Mouse (Mus musculus) layer of hippocampus, postnatal 14 days (tissue): ENCODE results near the gene Sfxn2. TPM values are rescaled to one million over a fixed set of nuclear protein-coding genes. Genes with fewer than 3 reads are reported as not detected.
A peak's percentile ranks its signal among the peaks of the same experiment; 100 is the strongest.

ENCODE experiments used
- DNase-seq, 2 experiments: peaks; one replicate each; pipeline ENCODE4 v3.0.0; 2021 to 2022; ENCODE audit warnings: low spot score in 2 of 2, mixed read lengths in 1 of 2
- total RNA-seq, 2 experiments: library from RNA; stranded (reverse); gene quantifications; 2 replicates each; pipeline ENCODE4 v1.2.3; 2021

Gene Sfxn2
- total RNA-seq, 2 experiments from 2014 or later, result 8.2 to 8.3 TPM

- no peak for DNase-seq
Observed at GRCm38 (mm10) chr19:46598187-46598586, 25.0 kb downstream of the Sfxn2 start.

- peak; percentile 95 to 99 for DNase-seq
Observed at GRCm38 (mm10) chr19:46598720-46599252, 25.6 kb downstream of the Sfxn2 start, which contains the start of gene Wbp1l. Wbp1l (plus strand) TSS chr19:46599084.

- DNase-seq, result peak; percentile 23 to 43
Observed at GRCm38 (mm10) chr19:46599375-46600256, 26.5 kb downstream of the Sfxn2 start.

- DNase-seq, result no peak
Observed at GRCm38 (mm10) chr19:46600371-46600770, 27.2 kb downstream of the Sfxn2 start.

- no peak for DNase-seq
Observed at GRCm38 (mm10) chr19:46601491-46601890, 28.3 kb downstream of the Sfxn2 start.

- DNase-seq, result no peak
Observed at GRCm38 (mm10) chr19:46602406-46602805, 29.2 kb downstream of the Sfxn2 start.

GRCm38 (mm10) chr19:46606718-46607117 lies 33.6 kb downstream of the Sfxn2 start:
- no peak for DNase-seq

- DNase-seq, result no peak
Observed at GRCm38 (mm10) chr19:46607424-46607823, 34.3 kb downstream of the Sfxn2 start.

GRCm38 (mm10) chr19:46608158-46608557 lies 35.0 kb downstream of the Sfxn2 start:
- no peak for DNase-seq

GRCm38 (mm10) chr19:46616378-46616777 lies 43.2 kb downstream of the Sfxn2 start:
- DNase-seq, result no peak

GRCm38 (mm10) chr19:46617361-46617760 lies 44.2 kb downstream of the Sfxn2 start:
- no peak for DNase-seq

- no peak for DNase-seq
Observed at GRCm38 (mm10) chr19:46618322-46618721, 45.2 kb downstream of the Sfxn2 start.

- DNase-seq, result no peak
Observed at GRCm38 (mm10) chr19:46619001-46619400, 45.8 kb downstream of the Sfxn2 start.

- DNase-seq, result no peak
Observed at GRCm38 (mm10) chr19:46619518-46619917, 46.4 kb downstream of the Sfxn2 start.

- DNase-seq, result no peak
Observed at GRCm38 (mm10) chr19:46620016-46620808, 47.0 kb downstream of the Sfxn2 start.

GRCm38 (mm10) chr19:46621236-46622183 lies 48.3 kb downstream of the Sfxn2 start:
- DNase-seq, result no peak

GRCm38 (mm10) chr19:46622659-46623193 lies 49.6 kb downstream of the Sfxn2 start:
- DNase-seq, result no peak

GRCm38 (mm10) chr19:46623194-46623667 lies 50.1 kb downstream of the Sfxn2 start:
- no peak for DNase-seq

GRCm38 (mm10) chr19:46623790-46624772 lies 50.9 kb downstream of the Sfxn2 start:
- DNase-seq, result no peak
